Mouse (Mus musculus) erythroblast, embryonic 14.5 days (primary cell): ENCODE measurements around the gene Dip2c.

Experiments used
- GATA1 ChIP-seq: IDR thresholded peaks from 2 replicates; pipeline ENCODE4 v1.6.1; 2012; ENCODE audit warnings: low read length, inconsistent platforms, mixed read lengths
- TAL1 ChIP-seq: IDR thresholded peaks from 3 replicates; pipeline ENCODE4 v1.6.1; 2012; ENCODE audit warnings: low read length, inconsistent platforms, mixed read lengths

DNA sequence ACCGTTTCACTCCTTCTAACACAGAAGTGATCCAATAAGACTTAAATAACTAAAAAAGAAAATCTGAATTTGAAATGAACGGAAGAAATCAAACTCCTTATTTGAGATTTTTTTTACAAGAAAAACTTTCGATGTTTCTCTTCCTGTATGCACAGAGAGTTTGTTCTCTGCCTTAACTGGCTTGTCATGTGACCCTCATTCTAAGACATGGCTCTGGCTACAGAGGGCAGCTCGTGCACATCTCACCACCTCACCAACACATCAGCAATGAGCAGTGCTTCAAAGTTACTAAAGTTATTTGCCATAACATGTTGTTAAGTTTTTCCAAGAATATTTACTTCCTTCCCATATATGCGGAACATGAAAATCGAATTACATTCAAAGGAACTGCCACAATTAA is 418.3 kb downstream of the Dip2c start:
- TF ChIP-seq TAL1 (no peak), GATA1 (no peak)
